Mouse (Mus musculus) macrophage (primary cell): ENCODE results near the gene Setd1a. TPM values are rescaled to one million over a fixed set of nuclear protein-coding genes. Genes with fewer than 3 reads are reported as not detected.
"Not testable (repeated sequence)": the region's sequence is repeated elsewhere in the genome, so short reads cannot be mapped to it uniquely, and the experiment has no call there.

Experiments used
- H3K27ac ChIP-seq: fragments of 350-480 bp; formaldehyde crosslinking; 2 replicates; pipeline ENCODE4 v1.9.0; 2021
- H3K36me3 ChIP-seq: fragments of 350-480 bp; formaldehyde crosslinking; 2 replicates; pipeline ENCODE4 v1.9.0; 2021; ENCODE audit errors: inconsistent target
- H3K4me3 ChIP-seq: fragments of 350-480 bp; formaldehyde crosslinking; 2 replicates; pipeline ENCODE4 v1.9.0; 2021; ENCODE audit errors: inconsistent target
- H3K79me2 ChIP-seq: fragments of 350-480 bp; formaldehyde crosslinking; 2 replicates; pipeline ENCODE4 v1.9.0; 2021; ENCODE audit errors: inconsistent target
- WGBS: methylation state at CpG from one replicate; pipeline ENCODE4 v1.1.7; 2026; ENCODE audit warnings: inconsistent platforms; ENCODE audit not compliant: missing documents; 5-methylcytosine and 5-hydroxymethylcytosine counted together
- polyA plus RNA-seq: library from polyadenylated mRNA; stranded (reverse); fragments of 250-400 nt; gene quantifications from 3 replicates; pipeline ENCODE4 v1.2.4, GENCODE M21; 2018; ENCODE audit warnings: inconsistent platforms

Setd1a gene
- polyA plus RNA-seq, 1 experiment from 2014 or later, result 14.1 TPM

DNA sequence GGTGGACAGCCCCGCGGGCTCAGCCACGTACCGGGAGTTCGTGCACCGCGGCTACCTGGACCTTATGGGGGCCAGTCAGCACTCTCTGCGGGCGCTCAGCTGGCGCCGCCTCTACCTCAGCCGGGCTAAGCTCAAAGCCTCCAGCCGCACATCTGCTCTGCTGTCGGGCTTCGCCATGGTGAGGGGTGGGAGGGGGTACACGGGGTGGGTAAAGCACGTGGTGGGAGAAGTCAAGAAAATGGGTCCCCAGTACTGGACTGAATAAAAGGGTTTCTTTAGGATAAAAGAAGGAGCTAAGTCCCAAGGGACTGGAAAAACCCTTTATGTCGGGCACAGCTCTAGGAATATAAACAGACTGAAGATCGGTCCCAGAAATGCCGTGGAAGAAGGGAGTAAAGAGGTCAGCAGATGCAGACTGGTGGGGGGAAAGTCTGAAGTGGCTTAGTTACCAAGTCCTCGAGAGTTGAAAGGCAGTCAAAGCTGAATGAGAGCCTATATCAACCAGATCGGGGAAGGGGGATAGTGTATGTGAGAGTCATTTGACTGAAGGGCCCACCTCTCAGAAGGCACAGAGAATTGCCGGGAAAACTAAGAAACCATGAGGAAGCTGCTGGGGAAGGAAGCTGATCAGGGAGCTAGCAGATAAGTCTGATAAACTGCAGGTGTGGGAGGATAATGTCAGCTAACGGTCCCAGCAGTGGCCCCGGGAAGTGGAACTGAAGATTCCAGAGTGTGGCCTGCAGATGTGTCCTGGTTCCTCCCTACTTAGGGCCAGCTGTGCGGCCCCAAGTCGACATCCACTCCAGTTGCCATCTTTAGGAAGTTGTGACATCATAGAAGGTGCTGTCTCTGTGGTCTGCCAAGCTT is 6.2 kb upstream of the Setd1a start:
- Histone ChIP-seq H3K79me2 (peaks cover 18% of the 10 kb centered on the region; the same call in 1 of the 2 replicates), H3K4me3 (peak overlapping the region; percentile 67), H3K27ac (peak overlapping the region; percentile 78), H3K36me3 (0 out of 2 replicates have a peak, but pooled peaks cover 6% of the 10 kb centered on the region)
- WGBS, result under 1% methylated on average over 25 of the region's 27 CpGs

GRCm38 (mm10) chr7:127771262-127771661 is 5.2 kb upstream of the Setd1a start:
- no peaks in the 10 kb centered on the region for H3K36me3 ChIP-seq
- H3K4me3 ChIP-seq, result peak overlapping the region; percentile 67; the same call in 1 of the 2 replicates
- H3K27ac ChIP-seq, result no peak overlapping the region
- WGBS, result 54% methylated on average over 5 of the region's 5 CpGs
- H3K79me2 ChIP-seq, result peaks cover 18% of the 10 kb centered on the region; the same call in 1 of the 2 replicates

DNA sequence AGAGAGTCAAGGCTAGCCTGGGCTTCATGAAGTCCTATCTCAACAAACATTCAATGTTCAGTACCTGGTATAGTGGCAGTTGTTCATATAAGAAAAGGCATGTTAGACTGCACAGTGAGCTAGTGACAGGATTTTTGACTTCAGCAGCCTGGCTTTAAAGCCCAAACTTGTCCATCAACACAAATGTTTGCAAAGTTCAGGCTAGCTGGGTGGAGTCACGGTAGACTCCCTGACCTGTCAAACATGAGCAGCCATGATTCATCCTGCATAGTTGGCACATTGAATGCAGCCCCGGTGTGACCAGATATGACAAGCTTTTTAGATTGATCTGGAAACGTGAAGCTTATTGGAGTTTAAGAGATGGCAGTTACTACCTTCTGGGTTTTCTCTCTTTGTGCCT is 4.4 kb upstream of the Setd1a start:
- Histone ChIP-seq H3K27ac (no peak overlapping the region), H3K4me3 (no peak overlapping the region), H3K79me2 (peaks cover 18% of the 10 kb centered on the region; the same call in 1 of the 2 replicates), H3K36me3 (no peaks in the 10 kb centered on the region)
- 88% methylated on average over 3 of the region's 3 CpGs for WGBS

DNA sequence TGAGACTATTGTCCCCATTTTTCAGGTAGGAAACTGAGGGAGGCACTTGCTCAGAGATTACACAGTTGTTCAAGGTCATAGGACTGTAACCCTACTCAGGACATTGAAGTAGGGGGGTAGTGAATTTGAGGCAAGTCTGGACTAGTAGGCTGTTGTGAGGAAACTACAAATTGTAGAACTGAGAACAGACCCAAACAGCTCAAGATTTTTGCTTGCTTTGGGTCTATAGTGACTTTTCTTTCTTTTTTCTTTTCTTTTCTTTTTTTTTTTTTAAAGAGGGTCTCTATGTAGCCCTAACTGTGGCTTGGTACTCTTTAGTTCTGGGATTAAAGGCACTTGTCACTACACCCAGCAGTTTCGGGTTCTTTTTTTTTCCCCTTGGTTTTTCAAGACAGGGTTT is 3.9 kb upstream of the Setd1a start:
- Histone ChIP-seq H3K4me3 (no peak overlapping the region), H3K36me3 (no peaks in the 10 kb centered on the region), H3K27ac (no peak overlapping the region), H3K79me2 (peaks cover 18% of the 10 kb centered on the region; the same call in 1 of the 2 replicates)
- 82% methylated on average over 1 of the region's 1 CpGs for WGBS

GRCm38 (mm10) chr7:127773664-127774384 is 2.6 kb upstream of the Setd1a start:
- Histone ChIP-seq H3K36me3 (no peaks in the 10 kb centered on the region), H3K4me3 (no peak overlapping the region), H3K27ac (no peak overlapping the region), H3K79me2 (peaks cover 30% of the 10 kb centered on the region)
- 47% methylated on average over 9 of the region's 9 CpGs for WGBS

DNA sequence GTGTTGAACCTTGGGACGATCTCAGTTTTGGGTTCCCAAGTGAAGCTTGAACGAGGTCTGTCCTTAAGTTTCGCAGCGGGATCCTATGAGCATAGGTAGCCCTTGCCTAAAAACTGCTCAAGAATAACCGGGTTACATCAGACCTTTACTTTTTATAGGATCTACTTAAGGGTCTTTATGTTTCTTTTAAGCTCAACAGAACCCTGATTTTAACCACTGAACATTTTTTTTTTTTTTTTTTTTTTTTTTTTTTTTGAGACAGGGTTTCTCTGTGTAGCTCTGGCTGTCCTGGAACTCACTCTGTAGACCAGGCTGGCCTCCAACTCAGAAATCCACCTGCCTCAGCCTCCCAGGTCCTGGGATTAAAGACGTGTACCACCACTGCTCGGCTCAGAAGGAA is 633 bp upstream of the Setd1a start:
- H3K79me2 ChIP-seq, result peaks cover 26% of the 10 kb centered on the region
- peak overlapping the region; percentile 76 for H3K4me3 ChIP-seq
- 67% methylated on average over 7 of the region's 7 CpGs for WGBS
- not testable (repeated sequence) for H3K36me3 ChIP-seq
- peak overlapping the region; percentile 98 for H3K27ac ChIP-seq

- H3K4me3 ChIP-seq, result peak overlapping the region; percentile 76
- H3K36me3 ChIP-seq, result peaks cover 20% of the 10 kb centered on the region
- peaks cover 21% of the 10 kb centered on the region for H3K79me2 ChIP-seq
- 1% methylated on average over 60 of the region's 70 CpGs for WGBS
- peak overlapping the region; percentile 98 for H3K27ac ChIP-seq
These were observed 506 bp downstream of the Setd1a start for GRCm38 (mm10) chr7:127776878-127777473.

GRCm38 (mm10) chr7:127777474-127778266 is 1.2 kb downstream of the Setd1a start:
- H3K36me3 ChIP-seq, result peaks cover 27% of the 10 kb centered on the region
- peaks cover 21% of the 10 kb centered on the region for H3K79me2 ChIP-seq
- H3K27ac ChIP-seq, result peak overlapping the region; percentile 22; the same call in 1 of the 2 replicates
- 2% methylated on average over 44 of the region's 66 CpGs for WGBS
- H3K4me3 ChIP-seq, result peak overlapping the region; percentile 73

DNA sequence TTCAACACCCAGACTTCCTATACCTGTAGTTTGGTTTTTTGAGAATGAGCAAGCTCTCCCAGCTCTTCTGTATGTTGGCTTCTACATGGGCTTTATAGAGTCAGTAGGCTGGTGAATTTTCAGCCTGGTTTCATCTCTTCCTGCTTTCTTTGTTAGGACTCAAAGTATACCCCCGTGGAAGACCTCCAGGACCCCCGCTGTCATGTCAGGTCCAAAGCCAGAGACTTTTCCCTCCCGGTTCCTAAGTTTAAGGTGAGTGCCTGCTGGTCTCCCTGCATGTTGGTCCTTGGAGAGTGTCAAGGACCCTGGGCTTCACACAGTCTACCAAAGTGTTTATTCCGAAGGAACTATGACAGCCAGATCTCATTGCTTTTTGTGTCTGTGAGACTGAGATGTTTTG is 1.9 kb downstream of the Setd1a start:
- no peak overlapping the region for H3K27ac ChIP-seq
- H3K79me2 ChIP-seq, result peaks cover 21% of the 10 kb centered on the region
- peaks cover 30% of the 10 kb centered on the region for H3K36me3 ChIP-seq
- WGBS, result 82% methylated on average over 4 of the region's 4 CpGs
- H3K4me3 ChIP-seq, result peak overlapping the region; percentile 73

DNA sequence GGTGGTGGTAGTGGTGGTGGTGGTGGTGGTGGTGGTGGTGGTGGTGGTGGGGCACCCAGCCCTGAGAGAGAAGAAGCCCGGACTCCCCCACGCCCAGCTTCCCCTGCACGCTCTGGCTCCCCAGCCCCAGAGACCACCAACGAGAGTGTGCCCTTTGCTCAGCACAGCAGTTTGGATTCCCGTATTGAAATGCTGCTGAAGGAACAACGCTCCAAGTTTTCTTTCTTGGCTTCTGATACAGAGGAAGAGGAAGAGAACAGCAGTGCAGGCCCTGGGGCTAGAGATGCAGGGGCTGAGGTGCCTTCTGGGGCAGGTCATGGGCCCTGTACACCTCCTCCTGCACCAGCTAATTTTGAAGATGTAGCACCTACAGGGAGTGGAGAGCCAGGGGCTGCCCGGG is 8.8 kb downstream of the Setd1a start, which contains the start of gene Gm49388:
Gm49388 (plus strand) TSS at position 301 of the 400 bp plus-strand sequence.
- peaks cover 93% of the 10 kb centered on the region for H3K36me3 ChIP-seq
- H3K4me3 ChIP-seq, result no peak within 1 kb of the TSS
- no peak within 1 kb of the TSS for H3K27ac ChIP-seq
- 90% methylated on average over 7 of the region's 7 CpGs for WGBS
- no peaks in the 10 kb centered on the region; the same call in 1 of the 2 replicates for H3K79me2 ChIP-seq

DNA sequence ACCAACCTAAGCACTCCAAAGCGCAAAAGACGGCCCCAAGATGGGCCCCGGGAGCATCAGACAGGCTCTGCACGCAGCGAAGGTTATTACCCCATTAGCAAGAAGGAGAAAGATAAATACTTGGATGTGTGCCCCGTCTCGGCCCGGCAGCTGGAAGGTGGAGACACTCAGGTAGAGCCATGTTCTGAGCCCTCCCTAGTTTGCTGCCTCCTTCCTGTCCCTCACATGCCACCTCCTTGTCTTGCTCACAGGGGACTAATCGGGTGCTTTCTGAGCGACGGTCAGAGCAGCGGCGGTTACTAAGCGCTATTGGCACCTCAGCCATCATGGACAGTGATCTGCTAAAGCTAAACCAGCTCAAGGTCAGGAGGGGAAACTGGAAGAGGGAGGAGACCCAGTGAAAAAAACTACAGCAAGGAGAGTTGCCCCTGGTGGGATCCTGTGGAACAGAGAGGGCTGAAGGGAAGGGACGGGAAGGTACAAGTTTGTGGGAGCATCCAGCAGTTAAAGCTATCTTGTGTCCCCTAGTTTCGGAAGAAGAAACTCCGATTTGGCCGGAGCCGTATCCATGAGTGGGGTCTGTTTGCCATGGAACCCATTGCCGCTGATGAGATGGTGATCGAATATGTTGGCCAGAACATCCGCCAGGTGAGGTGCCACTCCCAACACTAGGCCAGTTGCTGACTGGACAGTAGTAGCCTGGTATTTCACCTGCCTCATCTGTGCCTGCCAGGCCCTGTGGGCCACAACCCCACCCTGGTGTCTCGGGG is 20.8 kb downstream of the Setd1a start:
- no peak overlapping the region for H3K4me3 ChIP-seq
- no peak overlapping the region for H3K27ac ChIP-seq
- 91% methylated on average over 23 of the region's 23 CpGs for WGBS
- H3K79me2 ChIP-seq, result peaks cover 10% of the 10 kb centered on the region; the same call in 1 of the 2 replicates
- H3K36me3 ChIP-seq, result peaks cover 62% of the 10 kb centered on the region

DNA sequence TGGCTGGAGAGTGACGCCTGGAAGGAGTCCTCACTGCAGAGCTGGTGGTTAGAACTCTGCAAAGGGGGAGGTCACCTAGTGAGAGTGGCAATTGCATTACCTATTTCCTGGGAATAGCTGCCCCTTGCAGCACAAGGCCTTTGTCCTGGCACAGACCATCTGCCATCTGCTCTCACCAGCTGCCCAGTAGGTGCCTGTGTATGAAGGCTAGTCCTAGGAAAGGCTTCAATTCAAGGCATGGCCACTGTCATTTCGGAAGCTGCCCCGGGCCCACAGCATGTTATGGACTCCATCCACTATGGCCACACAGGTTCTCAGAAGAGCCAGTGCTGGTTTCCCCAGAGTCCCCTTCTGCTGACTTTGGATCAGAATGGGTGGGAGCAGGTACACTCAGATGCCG is 22.1 kb downstream of the Setd1a start:
- peaks cover 10% of the 10 kb centered on the region; the same call in 1 of the 2 replicates for H3K79me2 ChIP-seq
- H3K36me3 ChIP-seq, result peaks cover 68% of the 10 kb centered on the region
- 95% methylated on average over 4 of the region's 4 CpGs for whole genome bisulfite sequencing
- H3K4me3 ChIP-seq, result no peak overlapping the region
- H3K27ac ChIP-seq, result no peak overlapping the region

DNA sequence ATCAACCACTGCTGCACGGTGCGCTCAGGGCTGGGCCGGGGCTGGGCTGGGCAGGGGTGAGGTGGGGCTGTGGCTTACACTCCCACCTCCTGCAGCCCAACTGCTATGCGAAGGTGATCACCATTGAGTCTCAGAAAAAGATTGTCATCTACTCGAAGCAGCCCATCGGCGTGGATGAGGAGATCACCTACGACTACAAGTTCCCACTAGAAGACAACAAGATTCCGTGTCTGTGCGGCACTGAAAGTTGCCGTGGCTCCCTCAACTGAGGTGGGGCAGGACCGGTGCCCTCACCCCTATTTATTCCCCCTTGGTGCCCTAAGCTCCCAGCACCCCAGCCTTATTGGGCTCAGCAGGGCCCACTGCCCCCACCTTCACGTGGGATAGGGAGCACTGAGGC is 22.7 kb downstream of the Setd1a start:
- Histone ChIP-seq H3K27ac (no peak overlapping the region), H3K4me3 (no peak overlapping the region), H3K79me2 (peaks cover 10% of the 10 kb centered on the region; the same call in 1 of the 2 replicates), H3K36me3 (peaks cover 65% of the 10 kb centered on the region)
- WGBS, result 88% methylated on average over 13 of the region's 13 CpGs
